Mouse (Mus musculus): Measurements from ENCODE around the gene Thnsl2. TPM values are rescaled to one million over a fixed set of nuclear protein-coding genes. Genes with fewer than 3 reads are reported as not detected.

Thnsl2 gene
- total and polyA plus RNA-seq, 2 experiments from 2014 or later = 4.9 to 7.3 TPM

DNA sequence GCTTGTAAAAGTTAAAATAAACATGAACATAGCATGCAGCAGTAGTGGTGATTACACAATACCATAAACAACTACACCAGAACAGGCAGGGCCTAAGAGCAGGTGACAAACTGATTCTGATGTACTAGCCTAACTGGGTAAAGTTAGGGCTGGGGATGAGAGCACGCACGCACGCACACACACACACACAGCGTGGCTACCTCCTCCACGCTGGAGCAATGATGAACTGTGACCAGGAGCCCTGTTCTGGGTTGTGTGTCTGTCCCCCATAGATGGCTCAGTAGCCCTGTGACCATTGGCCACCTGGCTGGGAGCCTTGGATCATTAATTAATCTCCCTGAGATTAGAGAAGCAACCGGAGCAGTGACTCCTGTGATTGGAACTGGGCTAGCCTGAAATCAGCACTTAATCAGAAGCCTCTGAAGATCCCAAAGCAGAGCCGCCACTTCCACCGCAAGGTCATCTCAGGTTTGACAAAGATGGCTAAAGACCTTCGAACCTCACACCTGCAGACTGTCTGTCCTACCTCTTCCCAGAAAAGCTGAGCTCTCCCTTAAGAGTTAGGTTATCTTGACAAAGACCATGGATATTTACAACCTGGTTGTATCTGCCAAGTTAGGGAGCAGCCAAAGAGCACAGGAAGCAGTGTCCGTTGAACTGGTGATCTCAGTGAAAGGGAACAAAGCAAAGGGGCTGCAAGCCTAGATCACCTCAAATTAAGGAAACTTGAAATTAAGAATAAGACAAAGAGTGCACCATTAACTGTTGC lies 28.8 kb upstream of the Thnsl2 start:
- no peaks in the 10 kb centered on the region for H3K36me3 ChIP-seq (ENCODE audit: insufficient read depth, low read length)
- H3K9ac ChIP-seq (replicated peaks; ENCODE audit: low read length, poor library complexity, severe bottlenecking) = no peak overlapping the region
- H3K4me2 ChIP-seq (ENCODE audit: low read depth, low read length, poor library complexity, severe bottlenecking) = no peak overlapping the region
- no peaks in the 10 kb centered on the region for H3K4me1 ChIP-seq (ENCODE audit: insufficient read depth, low read length)
- 91% methylated on average over 10 of the region's 10 CpGs for WGBS
- no peak overlapping the region for H3K27ac ChIP-seq (ENCODE audit: low read depth, low read length)
- H3K27me3 ChIP-seq (ENCODE audit: insufficient read depth, low read length) = no peaks in the 10 kb centered on the region
- DNase-seq (ENCODE audit: low spot score) (no peak), ATAC-seq (ENCODE audit: low FRiP score) (no peak)
- no peak overlapping the region for H3K4me3 ChIP-seq (ENCODE audit: low read depth, low read length)
- TF ChIP-seq CTCF (IDR thresholded peaks at IDR 0.05) = no peak
- H3K9me3 ChIP-seq (ENCODE audit: low read length) = no peaks in the 10 kb centered on the region

DNA sequence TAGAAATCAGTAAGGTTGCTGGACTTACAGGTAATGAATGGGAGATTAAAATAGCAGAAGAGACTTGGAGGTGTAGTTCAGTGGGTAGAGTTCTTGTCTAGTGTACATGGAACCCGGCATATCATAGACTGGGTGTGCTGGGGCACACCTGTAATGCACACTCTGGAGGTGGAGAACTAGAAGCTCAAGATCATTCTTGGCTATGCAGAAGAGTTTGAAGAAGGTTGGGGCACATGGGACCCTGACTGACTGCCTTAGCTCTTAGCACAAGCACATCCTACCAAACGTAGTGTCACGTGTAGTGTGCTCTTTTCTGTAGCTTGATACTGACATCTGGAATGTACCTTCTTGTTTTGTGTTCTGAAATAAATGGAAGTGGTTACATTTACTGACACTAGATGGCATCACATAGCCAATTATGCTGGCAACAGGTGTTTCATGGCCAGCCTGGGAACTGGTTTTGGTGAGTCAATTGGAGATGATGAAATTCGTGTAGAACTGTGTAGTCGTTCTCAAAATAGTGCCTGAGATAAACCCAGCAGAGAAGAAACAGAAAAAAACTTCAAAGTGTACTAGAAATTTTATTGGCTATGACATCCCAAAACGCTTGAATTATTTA lies 22.4 kb upstream of the Thnsl2 start:
- peak; percentile 88 for TF ChIP-seq CTCF (IDR thresholded peaks at IDR 0.05)
- DNase-seq (ENCODE audit: low spot score) (peak; percentile 75), ATAC-seq (ENCODE audit: low FRiP score) (peak; percentile 62; the same call in 1 of the 2 replicates)
- 45% methylated on average over 6 of the region's 6 CpGs for WGBS
- no peak overlapping the region for H3K27ac ChIP-seq (ENCODE audit: low read depth, low read length)
- no peaks in the 10 kb centered on the region for H3K4me1 ChIP-seq (ENCODE audit: insufficient read depth, low read length)
- no peak overlapping the region for H3K9ac ChIP-seq (replicated peaks; ENCODE audit: low read length, poor library complexity, severe bottlenecking)
- no peaks in the 10 kb centered on the region for H3K36me3 ChIP-seq (ENCODE audit: insufficient read depth, low read length)
- H3K4me3 ChIP-seq (ENCODE audit: low read depth, low read length) = no peak overlapping the region
- H3K27me3 ChIP-seq (ENCODE audit: insufficient read depth, low read length) = no peaks in the 10 kb centered on the region
- H3K4me2 ChIP-seq (ENCODE audit: low read depth, low read length, poor library complexity, severe bottlenecking) = no peak overlapping the region
- no peaks in the 10 kb centered on the region for H3K9me3 ChIP-seq (ENCODE audit: low read length)

DNA sequence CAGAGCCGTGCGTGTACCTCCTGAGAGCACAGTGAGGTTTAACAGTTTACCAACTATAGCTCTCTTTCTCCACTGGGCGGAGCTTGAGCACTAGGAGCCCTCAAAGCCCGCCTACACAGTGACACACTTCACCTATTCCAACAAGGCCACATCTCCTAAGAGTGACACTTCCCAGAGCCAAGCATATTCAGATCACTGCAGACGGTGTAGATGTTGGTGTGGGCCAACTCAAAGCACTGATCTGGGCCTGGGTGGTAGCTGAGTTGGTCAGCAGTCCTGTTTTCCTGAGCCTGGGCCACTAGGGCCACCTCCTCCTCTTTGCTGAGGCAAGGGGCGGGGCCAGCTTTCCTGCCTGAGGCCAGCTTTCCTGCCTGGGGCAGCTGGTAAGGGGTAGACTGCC lies 20.2 kb upstream of the Thnsl2 start:
- Histone ChIP-seq H3K4me3 (ENCODE audit: low read depth, low read length) (no peak overlapping the region), H3K9me3 (ENCODE audit: low read length) (no peaks in the 10 kb centered on the region), H3K9ac (replicated peaks; ENCODE audit: low read length, poor library complexity, severe bottlenecking) (no peak overlapping the region), H3K4me2 (ENCODE audit: low read depth, low read length, poor library complexity, severe bottlenecking) (no peak overlapping the region), H3K27ac (ENCODE audit: low read depth, low read length) (no peak overlapping the region), H3K27me3 (ENCODE audit: insufficient read depth, low read length) (no peaks in the 10 kb centered on the region), H3K4me1 (ENCODE audit: insufficient read depth, low read length) (no peaks in the 10 kb centered on the region), H3K36me3 (ENCODE audit: insufficient read depth, low read length) (no peaks in the 10 kb centered on the region)
- WGBS = 41% methylated on average over 6 of the region's 6 CpGs
- no peak for ATAC-seq (ENCODE audit: low FRiP score)
- no peak for TF ChIP-seq CTCF (IDR thresholded peaks at IDR 0.05)
- no peak for DNase-seq (ENCODE audit: low spot score)

GRCm38 (mm10) chr6:71162269-71162668 lies 18.0 kb upstream of the Thnsl2 start:
- Histone ChIP-seq H3K9ac (replicated peaks; ENCODE audit: low read length, poor library complexity, severe bottlenecking) (no peak overlapping the region), H3K4me2 (ENCODE audit: low read depth, low read length, poor library complexity, severe bottlenecking) (no peak overlapping the region), H3K4me1 (ENCODE audit: insufficient read depth, low read length) (no peaks in the 10 kb centered on the region), H3K27me3 (ENCODE audit: insufficient read depth, low read length) (no peaks in the 10 kb centered on the region), H3K27ac (ENCODE audit: low read depth, low read length) (no peak overlapping the region), H3K4me3 (ENCODE audit: low read depth, low read length) (no peak overlapping the region), H3K9me3 (ENCODE audit: low read length) (no peaks in the 10 kb centered on the region), H3K36me3 (ENCODE audit: insufficient read depth, low read length) (no peaks in the 10 kb centered on the region)
- DNase-seq (ENCODE audit: low spot score) = no peak
- TF ChIP-seq CTCF (IDR thresholded peaks at IDR 0.05) = peak; percentile 27; the same call in 1 of the 2 replicates
- ATAC-seq (ENCODE audit: low FRiP score) = no peak
- 63% methylated on average over 4 of the region's 4 CpGs for WGBS

GRCm38 (mm10) chr6:71161290-71161689 lies 17.1 kb upstream of the Thnsl2 start:
- 80% methylated on average over 7 of the region's 7 CpGs for WGBS
- no peak overlapping the region for H3K9ac ChIP-seq (replicated peaks; ENCODE audit: low read length, poor library complexity, severe bottlenecking)
- H3K27me3 ChIP-seq (ENCODE audit: insufficient read depth, low read length) = no peaks in the 10 kb centered on the region
- H3K4me1 ChIP-seq (ENCODE audit: insufficient read depth, low read length) = no peaks in the 10 kb centered on the region
- H3K36me3 ChIP-seq (ENCODE audit: insufficient read depth, low read length) = no peaks in the 10 kb centered on the region
- no peak for TF ChIP-seq CTCF (IDR thresholded peaks at IDR 0.05)
- H3K4me3 ChIP-seq (ENCODE audit: low read depth, low read length) = no peak overlapping the region
- DNase-seq (ENCODE audit: low spot score) (no peak), ATAC-seq (ENCODE audit: low FRiP score) (no peak)
- no peaks in the 10 kb centered on the region for H3K9me3 ChIP-seq (ENCODE audit: low read length)
- no peak overlapping the region for H3K4me2 ChIP-seq (ENCODE audit: low read depth, low read length, poor library complexity, severe bottlenecking)
- H3K27ac ChIP-seq (ENCODE audit: low read depth, low read length) = no peak overlapping the region

- 79% methylated on average over 5 of the region's 5 CpGs for WGBS
- ATAC-seq (ENCODE audit: low FRiP score) = no peak
- no peaks in the 10 kb centered on the region for H3K4me1 ChIP-seq (ENCODE audit: insufficient read depth, low read length)
- H3K9ac ChIP-seq (replicated peaks; ENCODE audit: low read length, poor library complexity, severe bottlenecking) = no peak overlapping the region
- DNase-seq (ENCODE audit: low spot score) = no peak
- H3K27me3 ChIP-seq (ENCODE audit: insufficient read depth, low read length) = no peaks in the 10 kb centered on the region
- no peak overlapping the region for H3K27ac ChIP-seq (ENCODE audit: low read depth, low read length)
- no peak overlapping the region for H3K4me3 ChIP-seq (ENCODE audit: low read depth, low read length)
- peak; percentile 29; the same call in 1 of the 2 replicates for TF ChIP-seq CTCF (IDR thresholded peaks at IDR 0.05)
- no peaks in the 10 kb centered on the region for H3K36me3 ChIP-seq (ENCODE audit: insufficient read depth, low read length)
- H3K4me2 ChIP-seq (ENCODE audit: low read depth, low read length, poor library complexity, severe bottlenecking) = no peak overlapping the region
- no peaks in the 10 kb centered on the region for H3K9me3 ChIP-seq (ENCODE audit: low read length)
These were observed 12.6 kb upstream of the Thnsl2 start for GRCm38 (mm10) chr6:71156674-71157326.

Data from midbrain, postnatal 0 days (tissue).